Mouse (Mus musculus) forebrain, embryonic 14.5 days (tissue): ENCODE measurements around the gene Nenf. TPM values are rescaled to one million over a fixed set of nuclear protein-coding genes. Genes with fewer than 3 reads are reported as not detected.
A peak's percentile ranks its signal among the peaks of the same experiment; 100 is the strongest.

ENCODE experiments used
- ATAC-seq: fragments of 200-750 bp; cut with Nextera tagmentation; 2 replicates; pipeline ENCODE4 v1.8.0; 2017; ENCODE audit warnings: mild to moderate bottlenecking, moderate library complexity
- DNase-seq: peaks from one replicate; pipeline ENCODE4 v3.0.0-alpha.2; 2015; ENCODE audit warnings: low spot score
- H3K27ac ChIP-seq: fragments of 300-500 bp; sonication (generic); 2 replicates; pipeline ENCODE4 v1.5.1; 2014; ENCODE audit warnings: low read depth, mild to moderate bottlenecking, control low read depth, low read length, moderate library complexity
- H3K27me3 ChIP-seq: fragments of 300-500 bp; sonication (generic); replicated peaks from 2 replicates; pipeline ENCODE4 v1.6.1; 2014; ENCODE audit warnings: low read length, control low read depth, mixed read lengths; ENCODE audit not compliant: control insufficient read depth, insufficient read depth
- H3K36me3 ChIP-seq: fragments of 300-500 bp; sonication (generic); 2 replicates; pipeline ENCODE4 v1.6.1; 2014; ENCODE audit warnings: low read length, control low read depth; ENCODE audit not compliant: control insufficient read depth, insufficient read depth
- H3K4me1 ChIP-seq: fragments of 300-500 bp; sonication (generic); 2 replicates; pipeline ENCODE4 v1.6.1; 2014; ENCODE audit warnings: antibody characterized with exemption, low read length, control low read depth; ENCODE audit not compliant: control insufficient read depth, insufficient read depth
- H3K4me2 ChIP-seq: fragments of 300-500 bp; sonication (generic); 2 replicates; pipeline ENCODE4 v1.6.1; 2014; ENCODE audit warnings: mild to moderate bottlenecking, control low read depth, low read length
- H3K4me3 ChIP-seq: fragments of 300-500 bp; sonication (generic); 2 replicates; pipeline ENCODE4 v1.5.1; 2014; ENCODE audit warnings: low read depth, low read length, control low read depth
- H3K9ac ChIP-seq: fragments of 300-500 bp; sonication (generic); 2 replicates; pipeline ENCODE4 v1.6.1; 2014; ENCODE audit warnings: mild to moderate bottlenecking, low read length, control low read depth, moderate library complexity
- H3K9me3 ChIP-seq: fragments of 300-500 bp; sonication (generic); replicated peaks from 2 replicates; pipeline ENCODE4 v1.6.1; 2016; ENCODE audit warnings: low read length, control low read depth, mixed read lengths; ENCODE audit not compliant: control insufficient read depth
- WGBS: fragments of 180-500 bp; shearing (Covaris S2); extraction: QIAGEN DNeasy Blood & Tissue Kit; methylation state at CpG from one replicate; pipeline ENCODE4 v1.1.7; 2014; 5-methylcytosine and 5-hydroxymethylcytosine counted together
- polyA plus RNA-seq: library from polyadenylated mRNA; unstranded; fragments of >200 nt; fragmentation: Nextera tagmentation; extraction: Ambion mirVana; gene quantifications from 2 replicates; pipeline ENCODE4 v1.2.1, GENCODE M21; 2014

Gene Nenf
- 125 and 128 TPM in 2 replicates for polyA plus RNA-seq

DNA sequence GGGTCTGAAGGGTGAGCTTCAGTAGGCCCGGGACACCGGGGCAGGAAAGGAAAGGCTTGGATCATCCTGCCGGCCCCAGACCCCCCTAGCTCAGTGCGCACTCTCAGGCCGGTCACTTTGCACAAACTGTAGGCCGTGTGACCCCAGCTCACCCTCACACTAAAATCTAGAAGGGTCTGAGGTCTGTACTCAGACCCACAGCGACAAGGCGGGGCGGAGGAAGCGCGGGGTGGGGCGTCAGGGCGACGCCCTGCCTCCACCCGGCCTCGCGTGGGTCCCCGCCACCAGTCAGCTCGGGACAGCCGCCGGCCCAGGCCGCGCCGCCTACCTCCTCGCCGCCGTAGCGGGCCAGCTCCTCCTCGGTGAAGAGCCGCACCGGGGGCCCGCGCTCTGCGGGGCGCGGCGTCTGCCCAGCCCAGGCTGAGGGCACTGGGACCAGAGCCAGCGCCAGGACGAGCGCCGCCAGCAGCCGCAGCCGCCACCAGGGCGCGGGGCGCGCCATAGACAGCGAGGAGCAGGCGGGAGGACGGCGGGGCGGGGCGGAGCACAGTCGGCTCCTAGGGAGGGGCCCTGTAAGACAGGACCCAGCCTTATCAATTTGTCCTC, at the start of gene Nenf:
Gene Nenf, minus strand, starts transcription at position 604 of the 606 bp plus-strand sequence.
- H3K27ac ChIP-seq, result 0 out of 2 replicates have a peak within 1 kb of the TSS, but pooled peaks have one; percentile 27
- H3K9me3 ChIP-seq, result no peaks in the 10 kb centered on the region
- ATAC-seq, result peak; percentile 94
- H3K27me3 ChIP-seq, result 0 out of 2 replicates have a peak, but pooled peaks cover 4% of the 10 kb centered on the region
- DNase-seq, result peak; percentile 74
- peak within 1 kb of the TSS; percentile 87 for H3K9ac ChIP-seq
- H3K36me3 ChIP-seq, result no peaks in the 10 kb centered on the region
- peak within 1 kb of the TSS; percentile 78 for H3K4me2 ChIP-seq
- 1% methylated on average over 51 of the region's 54 CpGs for WGBS
- peaks cover 4% of the 10 kb centered on the region; the same call in 1 of the 2 replicates for H3K4me1 ChIP-seq
- H3K4me3 ChIP-seq, result peak within 1 kb of the TSS; percentile 62

DNA sequence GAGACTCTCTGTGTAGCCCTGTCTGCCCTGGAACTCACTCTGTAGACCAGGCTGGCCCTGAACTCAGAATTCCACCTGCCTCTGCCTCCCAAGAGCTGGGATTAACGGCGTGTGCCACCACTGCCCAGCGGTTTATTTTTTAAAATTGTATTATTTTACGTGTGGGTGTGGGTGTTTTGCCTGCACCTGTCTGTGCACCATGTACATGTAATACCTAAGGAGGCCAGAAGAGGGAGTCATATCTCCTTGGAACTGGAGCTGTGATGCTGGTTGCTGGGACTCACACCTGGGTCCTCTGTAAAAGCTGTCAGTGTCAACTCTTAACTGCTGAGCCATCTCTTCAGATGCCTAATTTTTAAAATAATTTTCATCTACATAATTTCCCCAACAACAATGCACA, 46.5 kb upstream of the Nenf start:
- H3K4me2 ChIP-seq, result no peak overlapping the region
- no peak overlapping the region for H3K4me3 ChIP-seq
- no peaks in the 10 kb centered on the region for H3K27me3 ChIP-seq
- peak; percentile 13 for DNase-seq
- no peak overlapping the region for H3K9ac ChIP-seq
- 68% methylated on average over 4 of the region's 4 CpGs for WGBS
- H3K27ac ChIP-seq, result no peak overlapping the region
- no peaks in the 10 kb centered on the region for H3K4me1 ChIP-seq
- H3K9me3 ChIP-seq, result no peaks in the 10 kb centered on the region
- H3K36me3 ChIP-seq, result peaks cover 10% of the 10 kb centered on the region; the same call in 1 of the 2 replicates
- ATAC-seq, result no peak

DNA sequence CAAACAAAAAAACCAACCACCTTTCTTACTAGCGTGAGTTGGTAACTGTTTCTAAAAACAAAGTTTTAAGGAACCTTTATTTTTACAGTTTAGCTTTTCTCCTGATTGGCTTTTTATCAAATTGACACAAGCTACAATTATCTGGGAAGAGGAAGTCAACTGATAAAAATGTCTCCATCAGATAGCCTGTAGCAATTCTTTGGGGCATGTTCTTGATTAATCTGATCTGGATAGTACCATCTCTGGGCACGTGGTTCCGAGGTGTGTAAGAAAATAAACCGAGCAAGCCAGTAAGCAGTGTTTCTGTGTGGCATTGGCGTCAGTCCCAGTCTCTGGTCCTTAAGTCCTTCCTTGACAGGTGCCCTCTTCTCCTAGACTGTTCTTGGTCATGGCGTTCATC, 44.4 kb upstream of the Nenf start:
- Histone ChIP-seq H3K27me3 (no peaks in the 10 kb centered on the region), H3K9ac (no peak overlapping the region), H3K27ac (no peak overlapping the region), H3K4me1 (no peaks in the 10 kb centered on the region), H3K36me3 (peaks cover 25% of the 10 kb centered on the region), H3K4me2 (no peak overlapping the region), H3K9me3 (no peaks in the 10 kb centered on the region), H3K4me3 (no peak overlapping the region)
- 91% methylated on average over 6 of the region's 6 CpGs for WGBS
- ATAC-seq (no peak), DNase-seq (no peak)

DNA sequence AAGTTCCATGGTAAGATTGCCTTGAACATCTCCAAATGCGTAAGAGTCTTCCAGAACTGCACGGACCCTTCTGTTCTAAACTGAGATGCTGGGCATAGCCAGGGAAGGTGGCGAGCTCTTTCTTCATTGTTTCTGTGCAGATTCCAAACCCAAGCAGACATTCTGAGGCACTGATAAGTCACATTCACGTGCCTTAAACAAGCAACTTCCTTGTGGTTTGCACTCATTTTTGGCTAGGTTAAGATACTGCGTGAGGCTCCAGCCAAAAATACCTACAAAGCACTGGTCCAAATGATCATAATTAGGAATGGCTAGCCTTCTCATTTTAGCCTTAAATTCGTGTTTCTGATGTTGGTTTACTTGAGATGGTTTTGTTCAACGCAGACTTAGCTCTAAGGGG, 41.5 kb upstream of the Nenf start:
- no peak for DNase-seq
- H3K27me3 ChIP-seq, result no peaks in the 10 kb centered on the region
- H3K4me1 ChIP-seq, result no peaks in the 10 kb centered on the region
- H3K9ac ChIP-seq, result no peak overlapping the region
- no peaks in the 10 kb centered on the region for H3K9me3 ChIP-seq
- no peak overlapping the region for H3K4me3 ChIP-seq
- H3K36me3 ChIP-seq, result peaks cover 49% of the 10 kb centered on the region
- no peak for ATAC-seq
- no peak overlapping the region for H3K27ac ChIP-seq
- WGBS, result 90% methylated on average over 7 of the region's 7 CpGs
- H3K4me2 ChIP-seq, result no peak overlapping the region

DNA sequence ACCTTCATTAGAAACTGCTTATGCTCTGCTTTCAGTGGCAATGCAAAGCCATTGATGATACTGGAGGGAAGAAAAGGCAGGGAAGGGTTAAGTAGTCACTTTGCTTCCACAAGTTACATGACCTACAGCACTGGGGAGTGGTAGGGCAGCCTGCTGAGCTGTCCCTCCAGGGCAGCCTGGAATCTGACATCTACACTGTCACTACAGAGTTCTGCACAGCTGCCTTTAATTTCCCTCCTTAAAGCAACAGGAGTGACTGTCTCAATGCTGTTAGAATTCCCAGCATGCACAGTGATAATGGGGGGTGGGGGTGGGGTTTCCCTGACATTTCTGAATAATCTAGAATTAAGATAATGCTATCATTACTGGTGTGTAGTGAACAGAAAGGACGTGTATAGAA, 38.9 kb upstream of the Nenf start:
- no peaks in the 10 kb centered on the region for H3K4me1 ChIP-seq
- no peaks in the 10 kb centered on the region for H3K9me3 ChIP-seq
- H3K4me2 ChIP-seq, result no peak overlapping the region
- peaks cover 68% of the 10 kb centered on the region for H3K36me3 ChIP-seq
- no peaks in the 10 kb centered on the region for H3K27me3 ChIP-seq
- no peak overlapping the region for H3K4me3 ChIP-seq
- ATAC-seq (no peak), DNase-seq (no peak)
- H3K27ac ChIP-seq, result no peak overlapping the region
- 80% methylated on average over 1 of the region's 1 CpGs for WGBS
- H3K9ac ChIP-seq, result no peak overlapping the region

DNA sequence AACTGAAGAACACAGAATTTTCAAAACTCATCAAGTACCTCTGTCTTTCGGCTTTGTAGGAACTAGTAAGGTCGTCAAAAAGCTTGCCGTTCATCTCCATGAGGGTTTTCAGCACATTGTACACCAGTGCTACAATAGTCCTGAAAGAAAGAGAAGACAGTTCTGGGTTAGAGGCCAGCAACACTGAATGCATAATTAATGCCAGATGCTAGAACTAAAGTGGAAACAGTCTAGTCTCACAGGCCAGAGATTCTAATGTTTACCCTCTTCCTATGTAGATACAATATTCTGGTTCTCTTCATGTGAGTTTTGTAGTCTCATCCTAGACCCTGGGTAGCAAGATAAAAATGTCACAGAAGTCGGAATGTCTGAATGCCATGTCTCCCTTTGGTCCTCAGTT, 35.8 kb upstream of the Nenf start:
- no peaks in the 10 kb centered on the region for H3K9me3 ChIP-seq
- H3K36me3 ChIP-seq, result peaks cover 86% of the 10 kb centered on the region
- H3K9ac ChIP-seq, result no peak overlapping the region
- no peak for ATAC-seq
- H3K4me1 ChIP-seq, result no peaks in the 10 kb centered on the region
- 83% methylated on average over 4 of the region's 4 CpGs for WGBS
- H3K27ac ChIP-seq, result no peak overlapping the region
- H3K27me3 ChIP-seq, result no peaks in the 10 kb centered on the region
- no peak overlapping the region for H3K4me2 ChIP-seq
- H3K4me3 ChIP-seq, result no peak overlapping the region
- no peak for DNase-seq

DNA sequence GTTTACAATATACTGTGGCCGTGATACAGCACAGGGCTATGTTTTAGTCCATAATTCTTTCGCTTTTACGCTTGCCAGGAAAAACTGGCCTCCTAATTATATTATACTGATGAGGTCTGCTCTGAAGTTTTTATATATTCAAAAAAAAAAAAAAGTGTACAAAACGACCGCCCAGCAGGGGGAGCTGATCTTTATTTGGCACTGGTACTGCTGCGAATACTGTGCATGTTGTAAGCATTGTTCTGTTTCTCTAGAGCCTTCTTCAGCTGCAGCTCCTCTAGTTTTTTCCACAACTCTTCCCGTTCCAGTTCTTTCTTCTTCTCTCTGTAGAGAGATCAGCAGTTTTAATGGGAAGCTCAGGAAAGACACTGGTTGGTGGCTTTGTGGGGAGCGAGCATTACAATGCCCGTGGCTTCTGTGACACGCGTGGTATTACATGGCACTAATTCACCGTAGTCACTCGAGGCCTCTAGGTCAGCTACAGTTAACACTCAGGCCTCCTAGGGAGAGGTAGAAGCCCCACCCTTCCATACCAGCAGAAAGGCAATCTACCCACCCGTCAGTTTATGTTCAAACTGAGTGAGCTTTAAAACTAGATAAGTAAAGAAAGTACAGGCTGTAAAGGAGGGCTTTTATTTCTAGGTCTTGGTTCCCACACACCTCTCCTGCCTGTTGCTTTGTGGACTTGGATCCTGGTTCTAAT, 34.9 kb upstream of the Nenf start:
- ATAC-seq, result no peak
- no peak overlapping the region; the same call in 1 of the 2 replicates for H3K27ac ChIP-seq
- no peak overlapping the region for H3K4me3 ChIP-seq
- H3K36me3 ChIP-seq, result peaks cover 84% of the 10 kb centered on the region
- 62% methylated on average over 14 of the region's 14 CpGs for WGBS
- no peaks in the 10 kb centered on the region for H3K27me3 ChIP-seq
- peak; percentile 84 for DNase-seq
- H3K4me1 ChIP-seq, result no peaks in the 10 kb centered on the region
- no peak overlapping the region for H3K4me2 ChIP-seq
- no peaks in the 10 kb centered on the region for H3K9me3 ChIP-seq
- no peak overlapping the region for H3K9ac ChIP-seq

DNA sequence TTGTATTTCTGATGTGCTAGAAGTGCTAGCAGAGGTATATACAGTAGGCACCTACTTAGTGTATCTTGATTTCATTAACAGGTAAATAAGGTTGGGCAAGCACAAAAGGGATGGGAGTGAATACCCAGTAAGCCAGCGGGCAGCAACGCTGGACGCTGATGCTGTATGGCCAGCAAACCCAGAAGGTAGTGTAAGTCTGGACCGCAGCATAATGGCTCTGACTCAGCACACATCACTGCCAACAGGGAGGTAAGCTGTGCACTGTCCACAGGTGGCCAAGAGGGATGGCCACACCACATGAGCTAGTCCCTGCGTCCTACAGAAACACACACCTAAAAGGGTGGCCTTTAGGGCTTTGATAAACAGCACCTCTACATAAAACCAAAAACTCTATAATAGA, 32.4 kb upstream of the Nenf start:
- no peak overlapping the region for H3K4me2 ChIP-seq
- WGBS, result 96% methylated on average over 5 of the region's 5 CpGs
- H3K27me3 ChIP-seq, result no peaks in the 10 kb centered on the region
- no peaks in the 10 kb centered on the region for H3K9me3 ChIP-seq
- DNase-seq (no peak), ATAC-seq (no peak)
- no peaks in the 10 kb centered on the region for H3K4me1 ChIP-seq
- peaks cover 88% of the 10 kb centered on the region for H3K36me3 ChIP-seq
- no peak overlapping the region for H3K27ac ChIP-seq
- H3K9ac ChIP-seq, result no peak overlapping the region
- H3K4me3 ChIP-seq, result no peak overlapping the region

DNA sequence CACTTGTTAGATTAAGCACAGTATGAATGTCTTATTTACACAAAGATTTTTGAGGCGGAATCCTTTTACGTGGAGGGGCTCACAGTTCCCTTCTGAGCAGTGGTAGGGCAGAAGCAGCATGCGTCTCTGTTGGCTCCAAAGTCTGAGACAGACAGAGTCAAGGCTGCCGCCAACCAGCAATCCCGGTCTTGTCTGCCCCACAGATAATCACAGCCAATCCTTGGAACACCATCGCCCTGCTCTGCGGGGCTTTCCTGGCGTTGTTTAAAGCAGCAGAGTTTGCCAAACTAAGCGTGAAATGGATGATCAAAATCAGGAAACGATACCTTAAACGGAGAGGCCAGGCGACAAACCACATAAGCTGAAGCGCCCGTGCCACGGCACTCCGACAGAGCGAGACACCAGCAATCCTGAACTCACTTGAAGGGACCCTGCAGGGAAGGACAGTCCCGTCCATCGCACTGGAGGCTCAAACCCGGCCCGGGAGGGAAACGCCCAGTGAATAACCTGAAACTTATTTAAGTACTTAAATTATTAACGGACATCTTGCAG, 31.6 kb upstream of the Nenf start:
- Histone ChIP-seq H3K4me3 (no peak overlapping the region), H3K4me1 (no peaks in the 10 kb centered on the region), H3K9ac (no peak overlapping the region; the same call in 1 of the 2 replicates), H3K4me2 (no peak overlapping the region), H3K9me3 (no peaks in the 10 kb centered on the region), H3K27me3 (no peaks in the 10 kb centered on the region), H3K36me3 (peaks cover 90% of the 10 kb centered on the region), H3K27ac (no peak overlapping the region)
- DNase-seq (peak; percentile 9), ATAC-seq (no peak)
- WGBS, result 80% methylated on average over 23 of the region's 23 CpGs
